Mouse (Mus musculus): ENCODE data around the gene St6galnac6. TPM values are rescaled to one million over a fixed set of nuclear protein-coding genes. Genes with fewer than 3 reads are reported as not detected.

The St6galnac6 gene
- polyA plus RNA-seq, 1 experiment = 22.3 TPM

DNA sequence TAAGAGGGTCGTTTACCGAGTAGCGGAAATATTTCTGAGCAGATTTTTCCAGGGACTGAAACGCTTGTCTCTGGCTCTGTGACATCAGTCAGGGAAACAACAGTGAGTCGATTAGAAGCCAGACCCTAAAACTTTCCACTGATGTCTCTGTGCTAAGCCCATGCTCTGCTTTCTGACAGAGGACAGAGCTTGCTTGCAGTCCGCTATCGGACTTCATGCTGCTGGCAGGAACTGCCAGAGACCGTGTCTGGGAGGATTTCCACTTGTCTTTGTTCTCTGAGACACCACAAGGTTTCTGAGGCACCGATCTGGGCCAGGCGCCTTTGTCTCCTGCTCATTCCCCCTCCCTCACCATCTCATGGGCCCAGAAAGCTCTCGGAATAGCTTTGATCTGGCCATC, 68.3 kb downstream of the St6galnac6 start:
- no peak overlapping the region for H3K4me3 ChIP-seq (ENCODE audit: extremely low read depth, insufficient read depth, insufficient read length)
- H3K27ac ChIP-seq (ENCODE audit: insufficient read depth, low read length) = no peak overlapping the region
- 83% methylated on average over 11 of the region's 11 CpGs for WGBS
- no peaks in the 10 kb centered on the region for H3K36me3 ChIP-seq (ENCODE audit: control insufficient read depth, insufficient read depth, low read length)
- TF ChIP-seq CTCF (IDR thresholded peaks at IDR 0.05; ENCODE audit: extremely low read depth, insufficient read depth, insufficient read length, insufficient replicate concordance) = no peak
- no peak for TF ChIP-seq POLR2A (IDR thresholded peaks at IDR 0.05; ENCODE audit: low read depth, low read length)
- H3K27me3 ChIP-seq (ENCODE audit: control insufficient read depth, insufficient read depth, low read length) = no peaks in the 10 kb centered on the region
- no peak for DNase-seq (ENCODE audit: low read depth in 1 of 2, low spot score in 2 of 2)
- H3K4me1 ChIP-seq (ENCODE audit: control insufficient read depth, insufficient read depth, insufficient read length) = no peaks in the 10 kb centered on the region

DNA sequence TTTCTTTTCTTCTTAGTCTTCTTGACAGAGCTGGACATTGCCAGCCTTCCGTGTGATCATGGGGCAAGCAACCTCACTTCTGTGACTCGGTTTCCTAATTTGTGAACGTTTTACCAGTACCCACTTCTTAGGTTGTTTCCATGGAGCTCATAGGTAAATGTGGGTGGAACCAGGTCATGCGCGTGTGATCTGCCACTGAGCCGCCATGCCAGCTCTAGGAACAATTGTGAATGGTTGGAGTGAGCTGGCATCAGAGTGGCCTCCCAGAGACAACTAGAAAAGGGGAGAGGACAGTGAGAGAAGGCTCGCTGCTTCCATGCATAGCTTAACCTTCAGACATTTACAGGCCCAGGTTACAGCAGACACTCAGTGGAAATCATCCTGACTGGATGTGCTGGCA, 68.7 kb downstream of the St6galnac6 start:
- DNase-seq (ENCODE audit: low read depth in 1 of 2, low spot score in 2 of 2) = no peak
- H3K27me3 ChIP-seq (ENCODE audit: control insufficient read depth, insufficient read depth, low read length) = no peaks in the 10 kb centered on the region
- no peak for TF ChIP-seq POLR2A (IDR thresholded peaks at IDR 0.05; ENCODE audit: low read depth, low read length)
- TF ChIP-seq CTCF (IDR thresholded peaks at IDR 0.05; ENCODE audit: extremely low read depth, insufficient read depth, insufficient read length, insufficient replicate concordance) = no peak
- H3K36me3 ChIP-seq (ENCODE audit: control insufficient read depth, insufficient read depth, low read length) = no peaks in the 10 kb centered on the region
- H3K4me1 ChIP-seq (ENCODE audit: control insufficient read depth, insufficient read depth, insufficient read length) = no peaks in the 10 kb centered on the region
- 95% methylated on average over 7 of the region's 7 CpGs for WGBS
- H3K27ac ChIP-seq (ENCODE audit: insufficient read depth, low read length) = no peak overlapping the region
- H3K4me3 ChIP-seq (ENCODE audit: extremely low read depth, insufficient read depth, insufficient read length) = no peak overlapping the region

DNA sequence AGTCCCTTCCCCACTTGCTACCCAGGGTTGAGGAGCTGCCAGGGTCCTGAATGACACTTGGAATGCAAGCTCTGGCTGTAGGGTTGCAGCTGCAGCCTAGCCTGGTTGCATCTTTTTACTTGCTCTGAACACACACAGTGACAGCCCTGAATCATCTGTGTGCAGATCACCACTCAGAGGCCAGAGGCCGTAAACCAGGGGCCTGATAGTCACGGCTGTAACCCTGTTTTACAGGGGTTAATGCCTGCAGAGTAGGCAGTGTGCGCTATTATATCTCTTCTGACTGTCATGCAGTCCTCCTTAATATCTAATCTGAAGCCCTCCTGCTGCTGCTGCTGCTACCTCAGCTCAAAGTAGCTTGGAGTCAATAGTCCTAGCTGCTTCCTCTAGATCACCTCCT, 70.4 kb downstream of the St6galnac6 start:
- DNase-seq (ENCODE audit: low read depth in 1 of 2, low spot score in 2 of 2) = no peak
- 81% methylated on average over 3 of the region's 3 CpGs for WGBS
- Histone ChIP-seq H3K27ac (ENCODE audit: insufficient read depth, low read length) (no peak overlapping the region), H3K4me1 (ENCODE audit: control insufficient read depth, insufficient read depth, insufficient read length) (no peaks in the 10 kb centered on the region), H3K4me3 (ENCODE audit: extremely low read depth, insufficient read depth, insufficient read length) (no peak overlapping the region), H3K36me3 (ENCODE audit: control insufficient read depth, insufficient read depth, low read length) (no peaks in the 10 kb centered on the region), H3K27me3 (ENCODE audit: control insufficient read depth, insufficient read depth, low read length) (no peaks in the 10 kb centered on the region)
- no peak for TF ChIP-seq CTCF (IDR thresholded peaks at IDR 0.05; ENCODE audit: extremely low read depth, insufficient read depth, insufficient read length, insufficient replicate concordance)
- no peak for TF ChIP-seq POLR2A (IDR thresholded peaks at IDR 0.05; ENCODE audit: low read depth, low read length)

Other genes with a start within 250 kb of the St6galnac6 start
- gene Ciz1, start 247.4 kb upstream of the St6galnac6 start, polyA plus RNA-seq (2012; rRNA removed) = 252 and 324 TPM in 2 replicates
- 20.4 and 22.1 TPM in 2 replicates for gene Dnm1, start 246.4 kb upstream of the St6galnac6 start, polyA plus RNA-seq (2012; rRNA removed)
- gene 1110008P14Rik, start 217.8 kb upstream of the St6galnac6 start, polyA plus RNA-seq (2012; rRNA removed) = 86.8 and 149 TPM in 2 replicates
- gene Lcn2, start 211.5 kb upstream of the St6galnac6 start, polyA plus RNA-seq (2012; rRNA removed) = 52.9 and 70.2 TPM in 2 replicates
- gene Ptges2, start 203.8 kb upstream of the St6galnac6 start, polyA plus RNA-seq (2012; rRNA removed) = 10.0 and 12.2 TPM in 2 replicates
- gene Naif1, start 149.3 kb upstream of the St6galnac6 start, polyA plus RNA-seq (2012; rRNA removed) = 4.3 and 6.2 TPM in 2 replicates
- 11.4 and 15.0 TPM in 2 replicates for gene Slc25a25, start 148.3 kb upstream of the St6galnac6 start, polyA plus RNA-seq (2012; rRNA removed)
- gene Fam102a, start 64.4 kb upstream of the St6galnac6 start, polyA plus RNA-seq (2012; rRNA removed) = 37.5 and 40.8 TPM in 2 replicates
- gene Dpm2, start 28.9 kb upstream of the St6galnac6 start, polyA plus RNA-seq (2012; rRNA removed) = 85.8 and 96.9 TPM in 2 replicates
- gene Pip5kl1, start 24.9 kb upstream of the St6galnac6 start, polyA plus RNA-seq (2012; rRNA removed) = 0.06 and 0.40 TPM in 2 replicates
- not detected in 2 replicates for gene 9430097D07Rik, start 24.0 kb upstream of the St6galnac6 start, polyA plus RNA-seq (2012; rRNA removed)
- 34.2 and 40.4 TPM in 2 replicates for gene St6galnac4, start 12.6 kb upstream of the St6galnac6 start, polyA plus RNA-seq (2012; rRNA removed)
- gene Ak1, start 22.0 kb downstream of the St6galnac6 start, polyA plus RNA-seq (2012; rRNA removed) = 6.3 and 7.4 TPM in 2 replicates
- 132 and 168 TPM in 2 replicates for gene Eng, start 46.9 kb downstream of the St6galnac6 start, polyA plus RNA-seq (2012; rRNA removed)
- gene Fpgs, start 104.4 kb downstream of the St6galnac6 start, polyA plus RNA-seq (2012; rRNA removed) = 34.5 and 49.5 TPM in 2 replicates
- 125 and 154 TPM in 2 replicates for gene Cdk9, start 113.4 kb downstream of the St6galnac6 start, polyA plus RNA-seq (2012; rRNA removed)
- 136 and 175 TPM in 2 replicates for gene Sh2d3c, start 121.3 kb downstream of the St6galnac6 start, polyA plus RNA-seq (2012; rRNA removed)
- gene 6330409D20Rik, start 141.3 kb downstream of the St6galnac6 start, polyA plus RNA-seq (2012; rRNA removed) = 0.28 TPM in 1 of 2 replicates, not detected in the other
- gene Tor2a, start 157.5 kb downstream of the St6galnac6 start, polyA plus RNA-seq (2012; rRNA removed) = 46.5 and 81.1 TPM in 2 replicates
- gene Ttc16, start 175.9 kb downstream of the St6galnac6 start, polyA plus RNA-seq (2012; rRNA removed) = 0.20 and 0.21 TPM in 2 replicates
- 5.1 and 10.2 TPM in 2 replicates for gene Ptrh1, start 176.1 kb downstream of the St6galnac6 start, polyA plus RNA-seq (2012; rRNA removed)
- gene Cfap157, start 184.7 kb downstream of the St6galnac6 start, polyA plus RNA-seq (2012; rRNA removed) = not detected in 2 replicates
- 5.5 and 5.6 TPM in 2 replicates for gene Stxbp1, start 247.5 kb downstream of the St6galnac6 start, polyA plus RNA-seq (2012; rRNA removed)

Measured in spleen, adult 2 months (tissue).